Mouse (Mus musculus) megakaryocyte, embryonic 14.5 days (primary cell): Measurements from ENCODE around the gene Tmem190. TPM values are rescaled to one million over a fixed set of nuclear protein-coding genes. Genes with fewer than 3 reads are reported as not detected.

Source experiments
- H3K27me3 ChIP-seq: replicated peaks from 2 replicates; pipeline ENCODE3; 2012; ENCODE audit warnings: inconsistent platforms
- H3K36me3 ChIP-seq: replicated peaks from 2 replicates; pipeline ENCODE3; 2012; ENCODE audit warnings: low read length, inconsistent platforms, mixed read lengths
- H3K4me1 ChIP-seq: 2 replicates; pipeline ENCODE4 v1.6.1; 2012; ENCODE audit warnings: inconsistent platforms
- H3K4me3 ChIP-seq: replicated peaks from 2 replicates; pipeline ENCODE3; 2012; ENCODE audit warnings: moderate library complexity, mild to moderate bottlenecking, inconsistent platforms
- H3K9me3 ChIP-seq: 2 replicates; pipeline ENCODE4 v1.6.1; 2012; ENCODE audit warnings: inconsistent platforms
- FLI1 ChIP-seq: IDR thresholded peaks from 2 replicates; pipeline ENCODE4 v1.6.1; 2012; ENCODE audit warnings: low read length, inconsistent platforms, mixed read lengths
- GATA1 ChIP-seq: IDR thresholded peaks from 3 replicates; pipeline ENCODE4 v1.6.1; 2012; ENCODE audit warnings: mixed read lengths, low read length, inconsistent platforms, borderline replicate concordance
- polyA plus RNA-seq: library from polyadenylated mRNA; stranded (reverse); fragments of >175 nt; gene quantifications from 2 replicates; pipeline ENCODE4 v1.2.3, GENCODE M21; 2012; ENCODE audit warnings: low replicate concordance; ENCODE audit not compliant: insufficient read depth

The Tmem190 gene
- polyA plus RNA-seq, 1 experiment: not detected

- no peaks in the 10 kb centered on the region for H3K9me3 ChIP-seq
- H3K27me3 ChIP-seq: peaks cover 16% of the 10 kb centered on the region
- TF ChIP-seq GATA1 (no peak), FLI1 (no peak)
- H3K4me3 ChIP-seq: peak overlapping the region; percentile 25
- H3K36me3 ChIP-seq: no peaks in the 10 kb centered on the region
- H3K4me1 ChIP-seq: peaks cover 12% of the 10 kb centered on the region
Observed at GRCm38 (mm10) chr7:4764946-4765710, 17.6 kb upstream of the Tmem190 start.

GRCm38 (mm10) chr7:4771202-4771601 is 11.5 kb upstream of the Tmem190 start, which contains the start of gene Fam71e2:
TSS of gene Fam71e2 (minus strand) at chr7:4771302.
- Histone ChIP-seq H3K9me3 (peaks cover 14% of the 10 kb centered on the region), H3K36me3 (no peaks in the 10 kb centered on the region), H3K4me1 (peaks cover 4% of the 10 kb centered on the region; the same call in 1 of the 2 replicates), H3K4me3 (peak within 1 kb of the TSS; percentile 2), H3K27me3 (peaks cover 29% of the 10 kb centered on the region)
- TF ChIP-seq GATA1: no peak
- TF ChIP-seq FLI1: no peak

DNA sequence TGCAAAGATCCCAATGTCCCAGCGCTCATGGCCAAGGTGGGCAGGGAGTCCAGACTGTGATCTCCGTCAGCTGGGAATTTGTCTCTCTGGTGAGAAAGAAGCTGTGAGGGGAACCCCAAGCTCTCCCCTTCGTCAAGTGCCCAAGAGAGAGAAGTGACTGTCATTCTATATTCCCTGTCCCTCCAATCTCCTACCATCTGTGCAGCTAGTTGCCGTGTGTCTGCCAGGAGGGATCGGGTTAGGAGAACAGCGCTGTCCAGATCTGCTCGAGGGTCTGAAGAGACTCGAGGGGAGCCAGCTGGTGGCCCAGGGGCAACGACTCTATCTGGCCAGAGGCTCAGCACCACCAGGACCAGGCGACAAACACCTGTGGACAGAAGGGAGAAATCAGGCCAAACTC is 6.6 kb upstream of the Tmem190 start:
- peaks cover 53% of the 10 kb centered on the region for H3K4me1 ChIP-seq
- no peaks in the 10 kb centered on the region for H3K36me3 ChIP-seq
- H3K4me3 ChIP-seq: no peak overlapping the region
- peaks cover 42% of the 10 kb centered on the region for H3K27me3 ChIP-seq
- TF ChIP-seq FLI1: no peak
- no peak for TF ChIP-seq GATA1
- peaks cover 17% of the 10 kb centered on the region for H3K9me3 ChIP-seq

DNA sequence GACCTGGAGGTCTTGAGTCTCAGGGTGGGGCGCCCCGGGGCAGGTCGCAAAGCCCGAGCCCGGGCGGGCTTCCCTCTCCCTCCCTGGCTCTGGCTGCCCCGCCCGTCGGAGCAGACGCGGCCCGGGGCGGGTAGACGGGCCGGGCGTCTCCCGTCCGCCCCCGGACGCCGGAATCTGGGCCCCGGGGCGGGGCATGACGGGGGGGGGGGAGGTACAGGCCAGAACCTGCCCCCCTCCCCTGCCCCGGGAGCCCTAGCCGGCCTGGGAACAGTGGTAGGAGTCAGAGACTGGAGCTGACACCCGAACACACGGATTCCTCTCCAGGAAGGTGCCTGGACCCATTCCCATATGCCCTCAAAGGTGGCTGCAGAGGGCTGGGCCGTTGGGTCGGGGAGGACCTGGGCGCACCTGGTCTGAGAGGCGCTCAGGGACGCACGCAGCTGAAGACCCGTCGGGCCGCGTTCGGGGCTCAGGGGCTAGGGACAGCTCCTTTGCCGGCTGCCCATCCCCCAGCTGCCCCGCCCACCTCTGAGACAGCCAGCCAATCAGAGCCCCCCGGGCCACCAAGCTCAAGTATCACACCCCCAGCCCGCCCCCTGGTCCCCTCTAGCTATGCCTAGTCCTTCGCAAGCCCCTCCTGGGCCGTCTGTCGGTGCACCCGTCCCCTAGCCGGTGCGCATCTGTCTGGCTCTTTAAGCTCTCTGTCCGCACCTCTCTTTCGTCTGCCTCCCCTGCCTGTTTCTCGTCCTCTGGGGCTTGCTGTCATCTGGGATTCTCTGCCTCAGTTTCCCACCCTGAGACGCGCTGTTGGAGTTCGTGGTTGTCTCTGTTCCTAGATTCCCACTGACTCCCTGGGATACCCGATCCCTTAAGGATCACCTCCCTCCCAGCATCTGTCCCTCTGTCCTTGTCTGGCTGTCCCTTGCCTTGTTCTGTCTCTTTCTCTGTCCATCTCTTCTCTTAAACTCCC is 5.6 kb upstream of the Tmem190 start:
- Histone ChIP-seq H3K4me3 (peak overlapping the region; percentile 90), H3K36me3 (no peaks in the 10 kb centered on the region), H3K4me1 (peaks cover 63% of the 10 kb centered on the region), H3K27me3 (peaks cover 41% of the 10 kb centered on the region), H3K9me3 (peaks cover 17% of the 10 kb centered on the region)
- TF ChIP-seq GATA1 (no peak), FLI1 (no peak)

- H3K36me3 ChIP-seq: no peaks in the 10 kb centered on the region
- no peak overlapping the region for H3K4me3 ChIP-seq
- TF ChIP-seq FLI1: no peak
- TF ChIP-seq GATA1: no peak
- H3K9me3 ChIP-seq: peaks cover 13% of the 10 kb centered on the region
- H3K4me1 ChIP-seq: peaks cover 72% of the 10 kb centered on the region
- H3K27me3 ChIP-seq: peaks cover 41% of the 10 kb centered on the region
Observed at GRCm38 (mm10) chr7:4777851-4778637, 4.7 kb upstream of the Tmem190 start.

DNA sequence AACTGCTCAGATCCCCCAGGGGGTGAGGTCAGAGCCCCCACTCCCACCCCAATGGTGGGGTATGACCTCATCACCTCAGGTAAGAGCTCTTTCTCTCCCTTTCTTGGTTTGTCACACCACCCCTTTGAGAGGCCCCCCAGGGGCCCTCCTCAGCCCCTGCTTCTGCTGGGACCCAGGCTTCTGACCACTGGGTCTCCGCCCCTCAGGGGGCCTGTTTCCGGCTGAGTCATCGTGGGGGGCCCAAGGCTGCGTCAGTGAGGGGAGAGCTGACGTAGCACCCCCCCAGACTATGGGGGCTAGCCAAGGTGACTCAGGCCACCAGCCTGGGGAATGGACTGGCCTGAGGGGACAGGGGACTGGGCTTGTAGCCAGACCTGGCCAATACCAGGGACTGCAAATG is 2.8 kb upstream of the Tmem190 start:
- no peak for TF ChIP-seq FLI1
- H3K36me3 ChIP-seq: no peaks in the 10 kb centered on the region
- H3K4me3 ChIP-seq: peak overlapping the region; percentile 40
- peaks cover 10% of the 10 kb centered on the region for H3K9me3 ChIP-seq
- peaks cover 34% of the 10 kb centered on the region for H3K27me3 ChIP-seq
- peaks cover 91% of the 10 kb centered on the region for H3K4me1 ChIP-seq

DNA sequence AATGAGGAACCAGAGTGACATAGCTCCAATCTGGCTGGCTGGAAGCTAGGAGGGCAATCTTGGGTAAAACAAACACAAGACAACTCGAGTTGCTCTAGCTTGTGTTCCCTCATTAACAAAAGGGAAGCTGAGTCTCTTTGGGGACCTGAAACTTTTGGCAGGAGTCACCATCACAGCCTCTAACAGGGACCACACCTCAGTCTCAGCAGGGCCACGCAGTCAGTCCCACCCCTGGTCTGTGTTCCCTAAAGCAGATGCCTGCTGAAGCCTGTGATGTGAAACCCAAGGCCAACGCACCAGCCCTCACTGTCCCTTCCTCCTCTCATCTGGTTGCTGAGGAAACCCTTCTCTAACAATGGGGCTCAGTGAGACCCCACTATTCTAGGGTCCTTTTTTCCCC is 607 bp upstream of the Tmem190 start:
- no peaks in the 10 kb centered on the region for H3K9me3 ChIP-seq
- H3K36me3 ChIP-seq: peaks cover 3% of the 10 kb centered on the region
- no peak overlapping the region for H3K4me3 ChIP-seq
- TF ChIP-seq FLI1: no peak
- TF ChIP-seq GATA1: no peak
- peaks cover 13% of the 10 kb centered on the region for H3K27me3 ChIP-seq
- H3K4me1 ChIP-seq: peaks cover 98% of the 10 kb centered on the region

- peaks cover 3% of the 10 kb centered on the region for H3K36me3 ChIP-seq
- TF ChIP-seq GATA1 (no peak), FLI1 (no peak)
- peaks cover 95% of the 10 kb centered on the region for H3K4me1 ChIP-seq
- peak overlapping the region; percentile 79 for H3K4me3 ChIP-seq
- no peaks in the 10 kb centered on the region for H3K9me3 ChIP-seq
- no peaks in the 10 kb centered on the region for H3K27me3 ChIP-seq
Observed at GRCm38 (mm10) chr7:4783667-4784268, 1.0 kb downstream of the Tmem190 start.

DNA sequence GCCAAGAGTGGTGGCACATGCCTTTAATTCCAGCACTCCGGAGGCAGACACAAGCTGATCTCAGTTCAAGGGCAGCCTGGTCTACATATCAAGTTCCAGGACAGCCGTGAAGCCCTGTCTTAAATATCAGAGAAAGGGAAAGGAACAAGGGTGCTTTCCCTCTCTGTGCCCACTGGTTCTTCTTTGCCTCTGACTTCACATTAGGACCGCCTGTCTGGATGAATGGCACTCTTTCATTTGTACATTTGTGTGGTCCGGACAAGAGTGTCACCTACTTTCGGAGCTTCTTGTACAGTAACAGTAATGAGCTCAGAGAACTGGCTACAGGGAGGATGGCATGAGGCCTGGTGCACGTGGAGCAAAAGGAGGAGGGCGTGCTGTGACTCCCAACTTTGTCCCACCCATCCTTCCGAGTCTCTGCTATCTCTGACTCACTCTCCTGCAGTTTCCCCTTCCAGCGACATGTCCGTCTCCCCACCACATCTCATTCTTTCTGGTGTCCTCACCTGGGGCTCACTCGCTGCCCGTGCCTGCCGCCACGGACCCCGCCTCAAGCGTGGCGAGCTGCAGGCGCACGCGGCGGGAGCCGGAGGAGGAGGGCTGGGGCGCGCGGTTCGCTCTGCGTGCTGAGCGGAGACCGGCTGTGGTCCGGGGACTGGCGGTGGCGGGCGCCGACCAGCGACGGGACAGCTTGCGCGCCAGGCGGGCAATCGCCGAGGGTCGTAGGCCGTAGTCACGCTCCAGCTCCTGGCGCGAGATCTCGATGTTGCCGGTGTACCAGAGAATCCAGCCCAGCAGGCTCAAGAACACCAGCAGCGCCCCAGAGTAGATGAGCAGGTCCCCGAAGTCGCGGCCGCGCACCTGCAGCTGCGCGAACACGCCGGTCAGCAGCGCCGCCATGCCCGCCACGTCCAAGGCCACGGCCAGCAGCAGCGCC is 6.0 kb downstream of the Tmem190 start:
- TF ChIP-seq FLI1 (no peak), GATA1 (no peak)
- Histone ChIP-seq H3K27me3 (no peaks in the 10 kb centered on the region), H3K4me3 (peak overlapping the region; percentile 96), H3K36me3 (peaks cover 8% of the 10 kb centered on the region), H3K9me3 (no peaks in the 10 kb centered on the region), H3K4me1 (peaks cover 72% of the 10 kb centered on the region)
